Mouse (Mus musculus) liver, embryonic 15.5 days (tissue): ENCODE results near the gene Ptprg. TPM values are rescaled to one million over a fixed set of nuclear protein-coding genes. Genes with fewer than 3 reads are reported as not detected.

Experiments used
- ATAC-seq: fragments of 200-750 bp; cut with Nextera tagmentation; 2 replicates; pipeline ENCODE4 v1.8.0; 2017; ENCODE audit warnings: moderate number of reproducible peaks, mild to moderate bottlenecking, moderate library complexity; ENCODE audit not compliant: insufficient read depth
- H3K27ac ChIP-seq: fragments of 300-500 bp; sonication (generic); replicated peaks from 2 replicates; pipeline ENCODE4 v1.5.1; 2015; ENCODE audit warnings: mild to moderate bottlenecking, inconsistent platforms
- H3K27me3 ChIP-seq: fragments of 300-500 bp; sonication (generic); 2 replicates; pipeline ENCODE4 v1.6.1; 2015; ENCODE audit warnings: mild to moderate bottlenecking, inconsistent platforms
- H3K36me3 ChIP-seq: fragments of 300-500 bp; sonication (generic); replicated peaks from 2 replicates; pipeline ENCODE4 v1.6.1; 2015; ENCODE audit warnings: moderate library complexity, mild to moderate bottlenecking, inconsistent platforms
- H3K4me1 ChIP-seq: fragments of 300-500 bp; sonication (generic); replicated peaks from 2 replicates; pipeline ENCODE4 v1.6.1; 2015; ENCODE audit warnings: inconsistent platforms
- H3K4me2 ChIP-seq: fragments of 300-500 bp; sonication (generic); 2 replicates; pipeline ENCODE4 v1.6.1; 2015; ENCODE audit warnings: moderate library complexity, mild to moderate bottlenecking, inconsistent platforms
- H3K4me3 ChIP-seq: fragments of 300-500 bp; sonication (generic); replicated peaks from 2 replicates; pipeline ENCODE4 v1.5.1; 2015; ENCODE audit warnings: mild to moderate bottlenecking, inconsistent platforms
- H3K9ac ChIP-seq: fragments of 300-500 bp; sonication (generic); 2 replicates; pipeline ENCODE4 v1.6.1; 2015; ENCODE audit warnings: moderate library complexity, mild to moderate bottlenecking, inconsistent platforms
- H3K9me3 ChIP-seq: fragments of 300-500 bp; sonication (generic); replicated peaks from 2 replicates; pipeline ENCODE4 v1.6.1; 2016; ENCODE audit warnings: inconsistent platforms
- WGBS: fragments of 180-500 bp; shearing (Covaris S2); methylation state at CpG from one replicate; pipeline ENCODE4 v1.1.7; 2015; ENCODE audit warnings: mixed read lengths; ENCODE audit not compliant: insufficient replicate concordance; 5-methylcytosine and 5-hydroxymethylcytosine counted together
- polyA plus RNA-seq: library from polyadenylated mRNA; unstranded; fragments of >200 nt; fragmentation: Nextera tagmentation; extraction: Ambion mirVana; gene quantifications from 2 replicates; pipeline ENCODE4 v1.2.1, GENCODE M21; 2015

Ptprg gene
- polyA plus RNA-seq, 1 experiment from 2014 or later, result 1.3 TPM

DNA sequence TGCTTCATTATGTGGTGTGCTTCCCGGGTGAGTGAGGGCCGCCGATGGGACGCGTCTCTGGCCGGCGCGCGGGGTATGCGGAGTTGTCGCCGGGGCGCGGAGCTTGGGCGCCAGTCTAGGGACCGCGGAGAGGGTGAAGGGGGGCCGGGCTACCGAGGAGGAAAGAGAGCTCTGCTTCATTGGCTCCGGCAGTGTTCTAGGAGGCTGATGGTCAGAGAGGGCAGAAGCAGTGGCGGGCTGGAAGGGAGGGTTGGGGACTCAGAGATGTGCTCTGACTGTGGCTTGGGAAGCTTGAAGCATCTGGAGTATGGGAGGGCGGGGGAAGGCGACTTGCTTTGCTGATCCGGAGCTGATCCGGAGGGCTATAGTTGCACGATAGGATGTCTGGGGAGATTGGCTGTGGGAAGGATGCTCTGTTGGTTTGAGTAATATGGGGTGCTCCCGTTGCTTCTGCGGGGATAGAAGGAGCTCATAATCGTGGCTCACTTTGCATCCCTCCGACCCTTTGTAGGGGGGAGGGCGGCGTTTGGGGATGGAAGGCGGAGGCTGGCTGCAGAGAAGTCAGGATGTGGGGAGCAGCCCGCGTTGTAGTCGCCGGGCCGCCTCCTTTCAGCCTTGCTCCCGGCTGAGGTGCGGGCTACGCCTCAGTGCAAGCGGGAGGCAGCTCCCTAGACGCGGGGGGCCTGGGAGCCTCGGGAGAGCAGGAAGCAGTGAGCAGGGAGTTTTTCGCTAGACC, 1.1 kb downstream of the Ptprg start:
- no peak for ATAC-seq
- Histone ChIP-seq H3K9me3 (no peaks in the 10 kb centered on the region), H3K27me3 (peaks cover 63% of the 10 kb centered on the region), H3K9ac (no peak overlapping the region; the same call in 1 of the 2 replicates), H3K27ac (peak overlapping the region; percentile 64; the same call in 1 of the 2 replicates), H3K4me1 (peaks cover 3% of the 10 kb centered on the region; the same call in 1 of the 2 replicates), H3K4me2 (peak overlapping the region; percentile 64), H3K4me3 (peak overlapping the region; percentile 55), H3K36me3 (no peaks in the 10 kb centered on the region)
- under 1% methylated on average over 46 of the region's 46 CpGs for WGBS

- H3K4me3 ChIP-seq, result peak overlapping the region; percentile 55
- no peaks in the 10 kb centered on the region for H3K9me3 ChIP-seq
- H3K27ac ChIP-seq, result no peak overlapping the region
- H3K27me3 ChIP-seq, result peaks cover 63% of the 10 kb centered on the region
- peak overlapping the region; percentile 64 for H3K4me2 ChIP-seq
- peaks cover 3% of the 10 kb centered on the region; the same call in 1 of the 2 replicates for H3K4me1 ChIP-seq
- under 1% methylated on average over 17 of the region's 17 CpGs for WGBS
- H3K36me3 ChIP-seq, result no peaks in the 10 kb centered on the region
- no peak overlapping the region for H3K9ac ChIP-seq
- no peak for ATAC-seq
Measured at GRCm38 (mm10) chr14:11555061-11555501, 1.7 kb downstream of the Ptprg start.

- Histone ChIP-seq H3K4me3 (peak overlapping the region; percentile 55), H3K27me3 (peaks cover 63% of the 10 kb centered on the region), H3K9ac (no peak overlapping the region), H3K27ac (no peak overlapping the region), H3K36me3 (no peaks in the 10 kb centered on the region), H3K4me2 (peak overlapping the region; percentile 64), H3K4me1 (peaks cover 3% of the 10 kb centered on the region; the same call in 1 of the 2 replicates), H3K9me3 (no peaks in the 10 kb centered on the region)
- ATAC-seq, result no peak
- 3% methylated on average over 35 of the region's 35 CpGs for WGBS
Measured at GRCm38 (mm10) chr14:11555521-11556355, 2.4 kb downstream of the Ptprg start.

GRCm38 (mm10) chr14:11556356-11557130, 3.2 kb downstream of the Ptprg start:
- Histone ChIP-seq H3K36me3 (no peaks in the 10 kb centered on the region), H3K4me3 (peak overlapping the region; percentile 55), H3K9ac (no peak overlapping the region), H3K9me3 (no peaks in the 10 kb centered on the region), H3K4me1 (peaks cover 3% of the 10 kb centered on the region; the same call in 1 of the 2 replicates), H3K4me2 (peak overlapping the region; percentile 64), H3K27ac (no peak overlapping the region), H3K27me3 (peaks cover 59% of the 10 kb centered on the region)
- 12% methylated on average over 26 of the region's 26 CpGs for WGBS
- ATAC-seq, result no peak

- Histone ChIP-seq H3K36me3 (no peaks in the 10 kb centered on the region), H3K27ac (no peak overlapping the region), H3K4me1 (peaks cover 3% of the 10 kb centered on the region; the same call in 1 of the 2 replicates), H3K9ac (no peak overlapping the region), H3K27me3 (peaks cover 39% of the 10 kb centered on the region), H3K9me3 (no peaks in the 10 kb centered on the region), H3K4me2 (no peak overlapping the region), H3K4me3 (no peak overlapping the region)
- no peak for ATAC-seq
Measured at GRCm38 (mm10) chr14:11558496-11558895, 5.2 kb downstream of the Ptprg start.

DNA sequence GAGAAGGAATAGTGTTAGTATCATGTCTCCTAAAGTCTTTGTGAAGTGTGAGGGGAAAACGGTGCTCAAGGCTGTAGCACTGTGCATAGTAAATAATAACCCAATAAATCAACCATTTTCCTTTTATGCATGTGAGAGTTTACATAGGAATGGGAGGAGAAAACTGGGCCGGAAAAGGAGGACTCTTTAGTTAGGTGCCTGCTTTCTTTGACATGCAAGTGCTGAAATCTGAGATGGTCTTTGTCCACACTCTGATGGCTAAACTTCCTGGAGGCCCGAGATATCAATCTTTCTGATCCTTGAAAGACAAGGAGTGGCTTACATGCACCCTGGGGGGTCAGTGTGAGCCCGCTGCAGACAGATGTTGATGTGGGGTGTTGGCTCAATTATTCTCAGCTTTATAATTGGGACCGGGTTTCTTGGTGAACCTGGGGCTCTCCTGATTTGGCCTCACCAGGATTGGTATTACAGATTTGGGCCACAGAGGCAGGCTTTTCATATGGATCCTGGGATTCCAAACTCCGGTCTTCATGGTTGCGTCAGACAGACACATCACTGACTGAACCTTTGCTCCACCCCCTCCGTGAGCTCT, 7.4 kb downstream of the Ptprg start:
- H3K4me1 ChIP-seq, result peaks cover 3% of the 10 kb centered on the region; the same call in 1 of the 2 replicates
- H3K4me2 ChIP-seq, result no peak overlapping the region
- peaks cover 17% of the 10 kb centered on the region for H3K27me3 ChIP-seq
- H3K36me3 ChIP-seq, result no peaks in the 10 kb centered on the region
- no peaks in the 10 kb centered on the region for H3K9me3 ChIP-seq
- 55% methylated on average over 8 of the region's 8 CpGs for WGBS
- no peak for ATAC-seq
- no peak overlapping the region for H3K9ac ChIP-seq
- no peak overlapping the region for H3K27ac ChIP-seq
- no peak overlapping the region for H3K4me3 ChIP-seq

- Histone ChIP-seq H3K27me3 (peaks cover 10% of the 10 kb centered on the region), H3K4me1 (no peaks in the 10 kb centered on the region), H3K4me3 (no peak overlapping the region), H3K4me2 (no peak overlapping the region), H3K27ac (no peak overlapping the region), H3K9ac (no peak overlapping the region), H3K9me3 (no peaks in the 10 kb centered on the region), H3K36me3 (no peaks in the 10 kb centered on the region)
- no peak for ATAC-seq
- WGBS, result 59% methylated on average over 4 of the region's 4 CpGs
Measured at GRCm38 (mm10) chr14:11561397-11561796, 8.1 kb downstream of the Ptprg start.

- Histone ChIP-seq H3K4me3 (no peak overlapping the region), H3K9ac (no peak overlapping the region), H3K4me1 (no peaks in the 10 kb centered on the region), H3K4me2 (no peak overlapping the region), H3K36me3 (no peaks in the 10 kb centered on the region), H3K27ac (no peak overlapping the region), H3K27me3 (no peaks in the 10 kb centered on the region), H3K9me3 (no peaks in the 10 kb centered on the region)
- no peak for ATAC-seq
- WGBS, result 54% methylated on average over 2 of the region's 2 CpGs
Measured at GRCm38 (mm10) chr14:11562870-11563269, 9.5 kb downstream of the Ptprg start.

DNA sequence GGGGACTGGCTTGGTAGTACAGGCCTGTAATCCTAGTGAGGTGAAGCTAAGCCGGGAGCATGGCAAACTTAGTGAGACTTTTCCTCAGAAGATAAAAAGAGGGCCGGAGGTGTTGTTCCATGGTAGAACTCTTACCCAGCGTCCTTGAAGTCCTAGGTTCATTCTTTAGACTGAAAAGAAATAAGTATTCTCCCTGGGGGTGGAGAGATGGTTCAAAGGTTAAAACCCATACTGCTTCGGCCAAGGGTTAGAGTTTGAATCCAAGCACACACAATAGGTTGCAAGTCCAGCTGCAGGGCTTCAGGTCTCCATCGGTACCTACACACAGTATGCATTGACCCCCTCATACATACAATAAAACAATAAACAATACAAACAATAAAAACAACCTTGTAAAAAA, 10.3 kb downstream of the Ptprg start:
- Histone ChIP-seq H3K27ac (no peak overlapping the region), H3K9ac (no peak overlapping the region), H3K9me3 (no peaks in the 10 kb centered on the region), H3K4me2 (no peak overlapping the region), H3K27me3 (no peaks in the 10 kb centered on the region), H3K36me3 (no peaks in the 10 kb centered on the region), H3K4me3 (no peak overlapping the region), H3K4me1 (no peaks in the 10 kb centered on the region)
- WGBS, result 76% methylated on average over 5 of the region's 5 CpGs
- ATAC-seq, result no peak

DNA sequence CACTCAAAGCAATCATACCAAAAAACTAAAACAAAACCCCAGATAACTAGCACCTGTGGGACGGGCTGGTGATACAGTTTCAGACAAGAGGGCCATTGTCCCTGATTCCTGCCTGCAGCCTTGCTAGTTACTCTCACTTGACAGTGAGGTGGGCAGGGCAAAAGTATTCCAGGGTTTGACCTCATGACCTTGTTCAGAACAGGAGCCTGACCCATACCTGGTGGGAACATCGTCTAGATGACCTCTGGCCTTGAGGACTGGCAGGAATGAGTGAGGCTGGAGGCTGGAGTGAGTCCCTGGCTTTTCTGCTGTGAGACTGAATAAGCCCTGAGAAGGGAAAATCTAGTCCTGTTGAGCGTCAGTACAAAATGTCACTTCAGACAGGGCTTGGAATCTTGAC, 11.1 kb downstream of the Ptprg start:
- 57% methylated on average over 3 of the region's 3 CpGs for WGBS
- H3K4me3 ChIP-seq, result no peak overlapping the region
- no peak overlapping the region for H3K9ac ChIP-seq
- no peak for ATAC-seq
- H3K9me3 ChIP-seq, result no peaks in the 10 kb centered on the region
- no peaks in the 10 kb centered on the region for H3K27me3 ChIP-seq
- H3K27ac ChIP-seq, result no peak overlapping the region
- no peaks in the 10 kb centered on the region for H3K36me3 ChIP-seq
- H3K4me2 ChIP-seq, result no peak overlapping the region
- no peaks in the 10 kb centered on the region for H3K4me1 ChIP-seq
